Comparison of ENCODE assay signal across 8 mouse cellular contexts in genomic region chr5:148819423-148819822, GRCm38 (mm10).
A peak's percentile ranks its signal among the peaks of the same experiment; 100 is the strongest.
DNase-seq lines count a peak whose midpoint lies in the region.
"Had no signal": no experiment of that assay in that cellular context is flagged by ENCODE, and none has a peak within 500 bp of the region (broad histone marks: within the 10 kb centered on the region; RNA-seq: fewer than 3 reads in every experiment).

No protein-coding gene starts in this region.

- intact Hi-C loops in heart, postnatal 25 days (cut with DNase I) = no loop called here

- DNase-seq in CD4-positive, CD25-positive, alpha-beta regulatory T cell, adult 2 months (ENCODE audit: low read depth, low spot score) = peak; percentile 70
- peak; percentile 87 for DNase-seq in MEL-GATA-1-ER (ENCODE audit: extremely low read depth, low read depth)
- peak; percentile 38 to 52 for DNase-seq in kidney, adult 8-10 months
- peak; percentile 39 for DNase-seq in lung, postnatal 10 days
- DNase-seq in embryo, embryonic 10.5 days (ENCODE audit: low spot score) = no peak
- DNase-seq in ovary, postnatal 14 days (ENCODE audit: low spot score) = no peak
- no peak for DNase-seq in heart, postnatal 25 days (ENCODE audit: low spot score)
- DNase-seq: gastrocnemius, postnatal 36 days had no signal

Comparison
In these comparisons a context has a peak if more than half of its experiments do, and no peak if none do; other contexts are left out.
1. DNase-seq: peak in CD4-positive, CD25-positive, alpha-beta regulatory T cell, adult 2 months (single experiment), MEL-GATA-1-ER (single experiment), kidney, adult 8-10 months (2 of 2) and lung, postnatal 10 days (single experiment); none in embryo, embryonic 10.5 days (single experiment), ovary, postnatal 14 days (single experiment) and heart, postnatal 25 days (single experiment).